In the genomic region with DNA sequence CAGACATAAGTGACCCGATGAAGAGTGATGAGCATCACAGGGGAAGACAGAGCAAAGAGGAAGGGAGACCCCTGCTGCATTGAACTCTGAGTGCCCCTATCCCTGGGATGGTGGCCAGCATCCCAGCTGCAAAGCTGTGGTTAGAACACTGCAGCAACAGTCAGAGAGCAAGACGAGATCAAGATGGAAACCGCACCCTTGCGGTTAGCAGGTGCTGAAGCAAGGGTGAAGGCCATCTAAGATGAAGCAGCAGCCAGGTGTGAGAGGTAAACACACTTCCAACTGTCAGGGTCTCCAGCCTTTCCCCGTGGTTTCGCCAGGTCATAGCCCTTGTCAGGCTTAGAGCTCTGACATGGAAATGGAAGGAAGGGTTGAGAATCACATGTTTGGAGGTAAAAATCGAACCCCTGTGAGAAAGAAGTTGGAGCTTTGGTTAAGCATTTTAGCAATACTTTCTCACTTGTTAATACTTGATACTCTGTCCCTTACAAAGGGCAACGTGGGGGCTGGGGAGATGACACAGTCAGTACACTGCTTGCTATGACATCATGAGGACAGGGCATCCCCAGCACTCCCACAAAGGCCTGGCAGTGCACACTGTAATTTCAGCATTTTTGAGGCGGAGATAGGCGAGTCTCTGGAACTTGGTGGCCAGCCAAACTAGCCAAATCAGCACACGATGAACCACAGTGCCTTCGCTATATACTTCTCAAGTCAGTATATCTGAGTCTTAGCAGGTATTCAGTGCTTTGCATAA, we compare ENCODE assay signal across 19 mouse cellular contexts. TPM values are rescaled to one million over a fixed set of nuclear protein-coding genes. Genes with fewer than 3 reads are reported as not detected.
DNase-seq lines count a peak whose midpoint lies in the region; ATAC-seq lines count a peak whose summit lies in the region.
"Had no signal": no experiment of that assay in that cellular context is flagged by ENCODE, and none has a peak within 500 bp of the region (broad histone marks: within the 10 kb centered on the region; RNA-seq: fewer than 3 reads in every experiment).

No protein-coding gene starts in this region.

- H3K4me2 ChIP-seq in heart, embryonic 16.5 days (ENCODE audit: low read depth, low read length), result no peak overlapping the region
- no peak overlapping the region for H3K4me2 ChIP-seq in heart, embryonic 11.5 days
- H3K4me2 ChIP-seq: liver, embryonic 13.5 days; lung, embryonic 15.5 days; midbrain, embryonic 15.5 days had no signal

- H3K27ac ChIP-seq in heart, embryonic 16.5 days (ENCODE audit: low read length), result peak overlapping the region; percentile 31; the same call in 1 of the 2 replicates
- H3K27ac ChIP-seq in heart, embryonic 11.5 days (ENCODE audit: low read depth, low read length), result no peak overlapping the region
- H3K27ac ChIP-seq: hindbrain, embryonic 14.5 days; kidney, postnatal 0 days; left cerebral cortex, adult 2 months; liver, embryonic 13.5 days; lung, embryonic 15.5 days; midbrain, embryonic 15.5 days had no signal

- H3K4me1 ChIP-seq in heart, embryonic 16.5 days (ENCODE audit: control insufficient read depth, insufficient read depth, low read length), result no peaks in the 10 kb centered on the region
- H3K4me1 ChIP-seq in heart, embryonic 11.5 days (ENCODE audit: control insufficient read depth, insufficient read depth, low read length), result no peaks in the 10 kb centered on the region
- H3K4me1 ChIP-seq: liver, embryonic 13.5 days; lung, embryonic 15.5 days had no signal

- WGBS in heart, embryonic 16.5 days, result 70% methylated on average over 12 of the region's 12 CpGs
- 77% methylated on average over 12 of the region's 12 CpGs for WGBS in heart, embryonic 11.5 days (ENCODE audit: insufficient replicate concordance)

- H3K9ac ChIP-seq in heart, embryonic 16.5 days (ENCODE audit: low read length), result no peak overlapping the region
- no peak overlapping the region for H3K9ac ChIP-seq in heart, embryonic 11.5 days (ENCODE audit: low read depth, low read length)
- H3K9ac ChIP-seq: hindbrain, embryonic 14.5 days; liver, embryonic 13.5 days; lung, embryonic 15.5 days; midbrain, embryonic 15.5 days had no signal

- ATAC-seq in heart, embryonic 16.5 days (replicated peaks; ENCODE audit: extremely low read depth, insufficient read depth, low FRiP score), result peak; percentile 72; the same call in 1 of the 2 replicates
- no peak for ATAC-seq in heart, embryonic 11.5 days (replicated peaks; ENCODE audit: insufficient number of reproducible peaks, low FRiP score, low TSS enrichment)
- peak; percentile 34 for ATAC-seq in CD4-positive, CD25-positive, alpha-beta regulatory T cell, adult 4 months
- ATAC-seq: midbrain, embryonic 15.5 days had no signal

- no peak overlapping the region for H3K4me3 ChIP-seq in heart, embryonic 16.5 days (ENCODE audit: low read length)
- H3K4me3 ChIP-seq in heart, embryonic 11.5 days (ENCODE audit: low read depth, low read length), result no peak overlapping the region
- H3K4me3 ChIP-seq: left cerebral cortex, adult 2 months; liver, embryonic 13.5 days; lung, embryonic 15.5 days; midbrain, embryonic 15.5 days had no signal

- no peaks in the 10 kb centered on the region for H3K9me3 ChIP-seq in heart, embryonic 16.5 days (replicated peaks; ENCODE audit: control insufficient read depth, low read length)
- no peaks in the 10 kb centered on the region for H3K9me3 ChIP-seq in heart, embryonic 11.5 days (replicated peaks; ENCODE audit: control insufficient read depth, low read length)
- H3K9me3 ChIP-seq: liver, embryonic 13.5 days; lung, embryonic 15.5 days; midbrain, embryonic 15.5 days had no signal

- H3K27me3 ChIP-seq in heart, embryonic 16.5 days (ENCODE audit: control insufficient read depth, insufficient read depth, low read length), result no peaks in the 10 kb centered on the region
- no peaks in the 10 kb centered on the region for H3K27me3 ChIP-seq in heart, embryonic 11.5 days (ENCODE audit: control insufficient read depth, insufficient read depth, low read length)
- H3K27me3 ChIP-seq: lung, embryonic 15.5 days; midbrain, embryonic 15.5 days had no signal

- DNase-seq in skeletal muscle tissue, adult 2 months (ENCODE audit: low read depth, low spot score), result peak; percentile 5
- DNase-seq in thymus, postnatal 25 days, result peak; percentile 89
- no peak for DNase-seq in adrenal gland, postnatal 25 days
- no peak for DNase-seq in layer of hippocampus, postnatal 36 days
- DNase-seq in lung, postnatal 10 days, result no peak
- DNase-seq: B cell, adult 2 months; cerebellum, postnatal 25 days; gastrocnemius, postnatal 10 days; kidney, adult 11 months; liver, embryonic 13.5 days; right cerebral cortex, postnatal 4 days had no signal

- H3K36me3 ChIP-seq in heart, embryonic 16.5 days (ENCODE audit: control insufficient read depth, insufficient read depth), result no peaks in the 10 kb centered on the region
- no peaks in the 10 kb centered on the region for H3K36me3 ChIP-seq in heart, embryonic 11.5 days (ENCODE audit: control insufficient read depth, insufficient read depth, low read length)
- H3K36me3 ChIP-seq: liver, embryonic 13.5 days; lung, embryonic 15.5 days; midbrain, embryonic 15.5 days had no signal

RNA-seq across cellular contexts. Expression of gene Mns1, which starts 47.3 kb away (rescaled TPM):
- 13.8 and 25.2 TPM in 2 replicates for polyA plus RNA-seq in heart, embryonic 16.5 days (2015; fragmentation: Nextera tagmentation; extraction: Ambion mirVana)
- 20.0 and 25.7 TPM in 2 replicates for polyA plus RNA-seq in heart, embryonic 11.5 days (2014; fragmentation: Nextera tagmentation; extraction: Ambion mirVana)
- polyA plus RNA-seq in CD4-positive, CD25-positive, alpha-beta regulatory T cell, adult 4 months (2017; shearing (Covaris generic)), result 10 to 100 TPM; 15.0 to 15.6 TPM
- total RNA-seq in adrenal gland, postnatal 25 days (2021), result 4.1 and 4.7 TPM in 2 replicates
- total RNA-seq in layer of hippocampus, postnatal 36 days (2021), result 1 to 10 TPM; 1.3 to 1.9 TPM

Comparison
In these comparisons a context has a peak if more than half of its experiments do, and no peak if none do; other contexts are left out.
1. DNase-seq: peak in skeletal muscle tissue, adult 2 months (single experiment) and thymus, postnatal 25 days (single experiment); none in adrenal gland, postnatal 25 days (single experiment), layer of hippocampus, postnatal 36 days (0 of 2) and lung, postnatal 10 days (single experiment).